In genomic region chr12:40221611-40222010, GRCm38 (mm10) we compare ENCODE assay signal across 9 mouse cellular contexts. TPM values are rescaled to one million over a fixed set of nuclear protein-coding genes. Genes with fewer than 3 reads are reported as not detected.
A peak's percentile ranks its signal among the peaks of the same experiment; 100 is the strongest.
DNase-seq lines count a peak whose midpoint lies in the region; ATAC-seq and TF ChIP-seq lines count a peak whose summit lies in the region.
"Had no signal": no experiment of that assay in that cellular context is flagged by ENCODE, and none has a peak within 500 bp of the region (broad histone marks: within the 10 kb centered on the region; RNA-seq: fewer than 3 reads in every experiment).

No protein-coding gene starts in this region.

- intact Hi-C loops in heart, postnatal 36 days (cut with DNase I): loop anchor here (10.0 kb wide), 1 partner anchor 803 kb away; the partner anchor contains the start of gene Immp2l

- H3K4me1 ChIP-seq in forebrain, embryonic 16.5 days (replicated peaks; ENCODE audit: control insufficient read depth, insufficient read depth, low read length): peaks cover 20% of the 10 kb centered on the region
- peaks cover 13% of the 10 kb centered on the region for H3K4me1 ChIP-seq in liver, embryonic 16.5 days (ENCODE audit: control insufficient read depth, low read depth, low read length)

- no peak for ATAC-seq in forebrain, embryonic 16.5 days
- no peak for ATAC-seq in liver, embryonic 16.5 days (ENCODE audit: low read depth)

- peaks cover 58% of the 10 kb centered on the region for H3K79me3 ChIP-seq in C2C12 (ENCODE audit: low read depth)

- H3K9me3 ChIP-seq in forebrain, embryonic 16.5 days (ENCODE audit: control insufficient read depth, low read length): no peaks in the 10 kb centered on the region
- H3K9me3 ChIP-seq in liver, embryonic 16.5 days (replicated peaks; ENCODE audit: control insufficient read depth, low read length): no peaks in the 10 kb centered on the region

- peaks cover 63% of the 10 kb centered on the region for H3K79me2 ChIP-seq in C2C12 (ENCODE audit: control insufficient read depth, insufficient read depth)

- peak overlapping the region; percentile 89; the same call in 1 of the 2 replicates for H3K9ac ChIP-seq in forebrain, embryonic 16.5 days (replicated peaks; ENCODE audit: low read depth, low read length)
- H3K9ac ChIP-seq in liver, embryonic 16.5 days (ENCODE audit: low read depth, low read length): peak overlapping the region; percentile 90

- DNase-seq in heart, adult 11 months: peak; percentile 10
- no peak for DNase-seq in heart, postnatal 36 days
- DNase-seq in urinary bladder, adult 18-20 months (ENCODE audit: low spot score in 2 of 2): no peak
- DNase-seq in right cerebral cortex, adult 2 months (ENCODE audit: low spot score in 2 of 2): no peak
- no peak for DNase-seq in spleen, adult 12 weeks (ENCODE audit: low spot score)

- H3K27me3 ChIP-seq in C2C12 (ENCODE audit: control insufficient read depth, insufficient read depth, insufficient read length): no peaks in the 10 kb centered on the region
- H3K27me3 ChIP-seq in forebrain, embryonic 16.5 days (replicated peaks; ENCODE audit: control insufficient read depth, insufficient read depth, low read length): no peaks in the 10 kb centered on the region
- no peaks in the 10 kb centered on the region for H3K27me3 ChIP-seq in liver, embryonic 16.5 days (ENCODE audit: control insufficient read depth, insufficient read depth, low read depth, low read length)

- H3K36me3 ChIP-seq in C2C12 (ENCODE audit: control insufficient read depth, insufficient read depth): peaks cover 41% of the 10 kb centered on the region
- H3K36me3 ChIP-seq in forebrain, embryonic 16.5 days (ENCODE audit: control insufficient read depth, insufficient read depth): peaks cover 3% of the 10 kb centered on the region; the same call in 1 of the 2 replicates
- peaks cover under 1% of the 10 kb centered on the region for H3K36me3 ChIP-seq in liver, embryonic 16.5 days (ENCODE audit: control insufficient read depth, insufficient read depth)

- H3ac ChIP-seq in C2C12 (ENCODE audit: control insufficient read depth, insufficient read length, low read depth): peak overlapping the region; percentile 22

- WGBS in forebrain, embryonic 16.5 days: 16% methylated on average over 5 of the region's 5 CpGs
- 5% methylated on average over 5 of the region's 5 CpGs for WGBS in liver, embryonic 16.5 days (ENCODE audit: insufficient replicate concordance)

- peak overlapping the region; percentile 58 for H3K4me2 ChIP-seq in forebrain, embryonic 16.5 days (ENCODE audit: low read length)
- peak overlapping the region; percentile 87 for H3K4me2 ChIP-seq in liver, embryonic 16.5 days (ENCODE audit: low read depth, low read length)

- H3K27ac ChIP-seq in forebrain, embryonic 16.5 days (ENCODE audit: low read length): no peak overlapping the region
- H3K27ac ChIP-seq in liver, embryonic 16.5 days (ENCODE audit: low read length): no peak overlapping the region

- TF ChIP-seq CTCF in C2C12 (IDR thresholded peaks at IDR 0.05; ENCODE audit: control insufficient read depth, insufficient read depth, insufficient read length): no peak

- H3K4me3 ChIP-seq in C2C12 (ENCODE audit: insufficient read depth, poor library complexity, severe bottlenecking): peak overlapping the region; percentile 98
- H3K4me3 ChIP-seq in forebrain, embryonic 16.5 days (replicated peaks; ENCODE audit: low read length): peak overlapping the region; percentile 99
- H3K4me3 ChIP-seq in liver, embryonic 16.5 days (ENCODE audit: low read depth, low read length): peak overlapping the region; percentile 95

TF ChIP-seq in C2C12, 6 proteins besides CTCF, POLR2A, EP300 and RAD21:
- TF ChIP-seq MYOD1 (IDR thresholded peaks at IDR 0.05; ENCODE audit: control insufficient read depth, insufficient read length, low read depth) (no peak), USF1 (IDR thresholded peaks at IDR 0.05; ENCODE audit: low read depth) (no peak), MYOG (IDR thresholded peaks at IDR 0.05; ENCODE audit: control insufficient read depth, extremely low read depth, insufficient read length) (no peak), FOSL1 (IDR thresholded peaks at IDR 0.05; ENCODE audit: insufficient read depth, low read length, poor library complexity, severe bottlenecking) (no peak), CEBPB (IDR thresholded peaks at IDR 0.05; ENCODE audit: low read depth) (no peak), MAX (IDR thresholded peaks at IDR 0.05) (no peak)

RNA-seq across cellular contexts. Expression of gene Lsmem1, which starts 22.3 kb away (rescaled TPM):
- 10 to 100 TPM; 40.4 to 47.6 TPM for total RNA-seq in heart, postnatal 36 days (2021)
- 0.01 TPM for polyA plus RNA-seq in C2C12 (2012; fragmentation: generic; extraction: Trizol)
- polyA plus RNA-seq in forebrain, embryonic 16.5 days (2015; fragmentation: Nextera tagmentation; extraction: Ambion mirVana): not detected in 2 replicates
- 0.05 and 0.12 TPM in 2 replicates for polyA plus RNA-seq in liver, embryonic 16.5 days (2015; fragmentation: Nextera tagmentation; extraction: Ambion mirVana)
- total RNA-seq: common myeloid progenitor, adult 5-6 weeks had no signal

RNA-seq across cellular contexts. Expression of gene Ifrd1, which starts 26.7 kb away (rescaled TPM):
- 10 to 100 TPM; 87.2 to 89.6 TPM for total RNA-seq in heart, postnatal 36 days (2021)
- polyA plus RNA-seq in C2C12 (2012; fragmentation: generic; extraction: Trizol): 166 TPM
- 182 and 188 TPM in 2 replicates for polyA plus RNA-seq in forebrain, embryonic 16.5 days (2015; fragmentation: Nextera tagmentation; extraction: Ambion mirVana)
- polyA plus RNA-seq in liver, embryonic 16.5 days (2015; fragmentation: Nextera tagmentation; extraction: Ambion mirVana): 40.3 and 44.5 TPM in 2 replicates
